Mouse (Mus musculus) hindbrain, postnatal 0 days (tissue): ENCODE results near the gene Serpina9. TPM values are rescaled to one million over a fixed set of nuclear protein-coding genes. Genes with fewer than 3 reads are reported as not detected.

ENCODE experiments used
- ATAC-seq: fragments of 200-750 bp; cut with Nextera tagmentation; 2 replicates; pipeline ENCODE4 v1.8.0; 2017; ENCODE audit warnings: mild to moderate bottlenecking, moderate TSS enrichment, moderate library complexity
- DNase-seq: peaks from one replicate; pipeline ENCODE4 v3.0.0-alpha.2; 2015; ENCODE audit warnings: low spot score
- H3K27ac ChIP-seq: fragments of 300-500 bp; sonication (generic); 2 replicates; pipeline ENCODE4 v1.5.1; 2014; ENCODE audit warnings: mild to moderate bottlenecking
- H3K27me3 ChIP-seq: fragments of 300-500 bp; sonication (generic); 2 replicates; pipeline ENCODE4 v1.6.1; 2014; ENCODE audit warnings: low read length, mixed read lengths; ENCODE audit not compliant: insufficient read depth
- H3K36me3 ChIP-seq: fragments of 300-500 bp; sonication (generic); 2 replicates; pipeline ENCODE4 v1.6.1; 2014; ENCODE audit warnings: low read length, mixed read lengths; ENCODE audit not compliant: insufficient read depth
- H3K4me1 ChIP-seq: fragments of 300-500 bp; sonication (generic); 2 replicates; pipeline ENCODE4 v1.6.1; 2014; ENCODE audit warnings: antibody characterized with exemption, low read length, mixed read lengths; ENCODE audit not compliant: insufficient read depth
- H3K4me2 ChIP-seq: fragments of 300-500 bp; sonication (generic); 2 replicates; pipeline ENCODE4 v1.6.1; 2014; ENCODE audit warnings: low read depth, mild to moderate bottlenecking, low read length, moderate library complexity, mixed read lengths
- H3K4me3 ChIP-seq: fragments of 300-500 bp; sonication (generic); 2 replicates; pipeline ENCODE4 v1.5.1; 2014; ENCODE audit warnings: low read length
- H3K9ac ChIP-seq: fragments of 300-500 bp; sonication (generic); replicated peaks from 2 replicates; pipeline ENCODE4 v1.6.1; 2014; ENCODE audit warnings: mild to moderate bottlenecking, low read length, moderate library complexity, mixed read lengths
- H3K9me3 ChIP-seq: fragments of 300-500 bp; sonication (generic); 2 replicates; pipeline ENCODE4 v1.6.1; 2016; ENCODE audit warnings: low read length, mixed read lengths
- CTCF ChIP-seq: IDR thresholded peaks from 2 replicates; pipeline ENCODE4 v1.5.1; 2016; ENCODE audit warnings: antibody characterized with exemption, control low read depth, low read depth
- WGBS: fragments of 180-500 bp; shearing (Covaris S2); extraction: QIAGEN DNeasy Blood & Tissue Kit; methylation state at CpG from one replicate; pipeline ENCODE4 v1.1.7; 2014; 5-methylcytosine and 5-hydroxymethylcytosine counted together
- polyA plus RNA-seq: library from polyadenylated mRNA; unstranded; fragments of >200 nt; fragmentation: Nextera tagmentation; extraction: Ambion mirVana; gene quantifications from 2 replicates; pipeline ENCODE4 v1.2.1, GENCODE M21; 2015
- total RNA-seq: library from RNA; depleted of rRNA; stranded (reverse); fragments of >200 nt; gene quantifications from 2 replicates; pipeline ENCODE4 v1.2.3, GENCODE M21; 2014

Serpina9 gene
- total and polyA plus RNA-seq, 2 experiments from 2014 or later: 0.43 TPM; not detected in 1

DNA sequence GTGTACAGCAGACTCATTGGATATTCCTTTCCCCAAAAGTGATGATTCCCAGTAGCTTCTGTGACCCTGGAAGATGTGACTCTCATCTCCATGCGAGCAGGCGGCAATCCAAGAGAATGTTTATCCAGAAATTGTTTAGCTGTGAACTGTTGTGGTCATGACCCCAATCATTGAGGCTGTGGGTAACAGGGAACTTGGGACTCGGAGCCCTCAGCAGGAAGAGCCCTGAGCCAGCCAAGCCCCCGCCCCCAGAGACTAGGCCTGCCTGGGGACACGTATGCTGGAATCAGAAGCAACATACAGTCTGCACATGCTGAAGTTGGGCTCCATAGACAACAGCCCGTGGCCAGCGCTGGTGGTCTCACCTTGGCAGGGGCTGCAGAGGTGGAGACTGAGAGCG is 32.2 kb upstream of the Serpina9 start:
- DNase-seq (no peak), ATAC-seq (no peak)
- Histone ChIP-seq H3K4me3 (no peak overlapping the region), H3K4me2 (no peak overlapping the region), H3K9ac (no peak overlapping the region), H3K9me3 (no peaks in the 10 kb centered on the region), H3K36me3 (no peaks in the 10 kb centered on the region), H3K27ac (no peak overlapping the region), H3K27me3 (no peaks in the 10 kb centered on the region), H3K4me1 (no peaks in the 10 kb centered on the region)
- WGBS: 85% methylated on average over 8 of the region's 8 CpGs
- no peak for TF ChIP-seq CTCF

DNA sequence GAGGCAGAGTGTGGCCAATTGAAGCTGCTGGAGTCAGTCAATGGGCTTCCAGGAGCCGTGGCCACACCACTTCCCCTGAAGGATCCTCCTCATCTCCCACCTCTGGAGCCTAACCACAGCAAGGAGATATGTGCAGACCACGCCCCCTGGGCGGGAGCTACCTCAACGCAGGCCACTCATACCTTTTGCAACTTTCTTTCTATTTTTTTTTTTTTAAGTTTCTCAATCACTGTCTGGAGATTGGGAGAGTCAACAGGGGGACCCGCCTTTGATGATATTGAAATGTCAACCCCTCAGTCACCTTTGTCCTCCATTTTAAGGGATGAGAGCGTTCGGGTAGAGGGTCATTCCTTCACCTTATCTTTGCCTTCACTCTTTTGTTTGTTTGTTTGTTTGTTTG is 30.8 kb upstream of the Serpina9 start, which contains the start of gene Serpina12:
Gene Serpina12 (minus strand): TSS at position 101 of the 400 bp plus-strand sequence.
- H3K36me3 ChIP-seq: no peaks in the 10 kb centered on the region
- H3K4me1 ChIP-seq: no peaks in the 10 kb centered on the region
- WGBS: 91% methylated on average over 7 of the region's 7 CpGs
- H3K27me3 ChIP-seq: no peaks in the 10 kb centered on the region
- TF ChIP-seq CTCF: no peak
- H3K4me3 ChIP-seq: no peak within 1 kb of the TSS
- H3K27ac ChIP-seq: no peak within 1 kb of the TSS
- no peak within 1 kb of the TSS for H3K4me2 ChIP-seq
- H3K9me3 ChIP-seq: no peaks in the 10 kb centered on the region
- no peak for ATAC-seq
- DNase-seq: no peak
- no peak within 1 kb of the TSS for H3K9ac ChIP-seq

DNA sequence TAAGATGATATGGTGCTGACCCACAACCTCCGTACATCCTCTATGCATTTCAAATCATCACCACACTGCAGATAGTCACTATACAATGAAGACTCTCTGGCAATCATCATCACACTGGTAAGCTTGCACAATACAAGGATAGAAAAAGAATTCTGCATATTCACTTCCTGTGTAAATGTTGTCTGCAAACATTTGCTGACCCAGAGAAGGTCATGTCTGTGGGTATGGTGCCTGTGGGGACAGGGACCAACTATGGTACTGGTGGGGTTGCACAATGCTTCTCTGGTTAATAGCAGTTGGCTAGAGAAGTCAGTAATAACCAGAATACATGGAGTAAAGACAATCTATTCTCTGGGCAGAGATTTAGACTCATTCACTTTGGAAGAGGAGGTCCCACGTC is 29.2 kb upstream of the Serpina9 start:
- DNase-seq: no peak
- H3K27ac ChIP-seq: no peak overlapping the region
- H3K36me3 ChIP-seq: no peaks in the 10 kb centered on the region
- no peaks in the 10 kb centered on the region for H3K9me3 ChIP-seq
- H3K4me1 ChIP-seq: no peaks in the 10 kb centered on the region
- H3K4me3 ChIP-seq: no peak overlapping the region
- no peak overlapping the region for H3K4me2 ChIP-seq
- H3K27me3 ChIP-seq: no peaks in the 10 kb centered on the region
- TF ChIP-seq CTCF: no peak
- no peak for ATAC-seq
- H3K9ac ChIP-seq: no peak overlapping the region
- WGBS: 87% methylated on average over 2 of the region's 2 CpGs

- 49% methylated on average over 6 of the region's 6 CpGs for WGBS
- DNase-seq: no peak
- Histone ChIP-seq H3K36me3 (no peaks in the 10 kb centered on the region), H3K4me2 (no peak overlapping the region), H3K9me3 (no peaks in the 10 kb centered on the region), H3K27me3 (no peaks in the 10 kb centered on the region), H3K27ac (no peak overlapping the region), H3K9ac (no peak overlapping the region), H3K4me3 (no peak overlapping the region), H3K4me1 (no peaks in the 10 kb centered on the region)
- ATAC-seq: peak; percentile 45; the same call in 1 of the 2 replicates
- TF ChIP-seq CTCF: no peak
Observed at GRCm38 (mm10) chr12:104041401-104041800, 27.8 kb upstream of the Serpina9 start.

DNA sequence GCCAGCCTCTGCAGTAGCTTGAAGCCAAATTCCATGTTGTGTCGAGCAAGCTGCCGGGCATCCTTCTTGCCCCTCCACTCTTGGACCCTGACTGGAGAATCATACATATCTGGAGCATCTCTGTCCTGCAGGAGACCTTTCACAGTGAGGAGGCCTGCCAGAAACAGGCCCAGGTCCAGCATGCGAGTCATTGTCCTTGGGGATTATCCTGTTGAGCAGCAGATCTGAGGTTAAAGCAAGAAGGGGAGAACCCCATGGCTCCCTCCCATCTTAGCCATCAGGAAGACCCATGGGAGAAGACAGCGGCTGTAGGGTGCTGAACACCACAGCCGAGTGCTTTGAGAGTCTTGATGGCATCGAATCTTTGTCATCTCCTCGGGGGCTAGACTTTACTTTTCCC is 24.6 kb upstream of the Serpina9 start:
- no peak for ATAC-seq
- TF ChIP-seq CTCF: no peak
- no peak overlapping the region for H3K9ac ChIP-seq
- H3K27me3 ChIP-seq: no peaks in the 10 kb centered on the region
- no peak overlapping the region for H3K27ac ChIP-seq
- no peaks in the 10 kb centered on the region for H3K4me1 ChIP-seq
- H3K4me2 ChIP-seq: no peak overlapping the region
- WGBS: 93% methylated on average over 7 of the region's 7 CpGs
- no peak for DNase-seq
- H3K4me3 ChIP-seq: no peak overlapping the region
- no peaks in the 10 kb centered on the region for H3K9me3 ChIP-seq
- no peaks in the 10 kb centered on the region for H3K36me3 ChIP-seq

GRCm38 (mm10) chr12:104033752-104034151 is 20.2 kb upstream of the Serpina9 start:
- Histone ChIP-seq H3K4me3 (no peak overlapping the region), H3K9ac (no peak overlapping the region), H3K9me3 (no peaks in the 10 kb centered on the region), H3K4me2 (no peak overlapping the region), H3K27me3 (no peaks in the 10 kb centered on the region), H3K27ac (no peak overlapping the region), H3K4me1 (no peaks in the 10 kb centered on the region), H3K36me3 (no peaks in the 10 kb centered on the region)
- no peak for DNase-seq
- ATAC-seq: no peak
- no peak for TF ChIP-seq CTCF
- 60% methylated on average over 1 of the region's 1 CpGs for WGBS

DNA sequence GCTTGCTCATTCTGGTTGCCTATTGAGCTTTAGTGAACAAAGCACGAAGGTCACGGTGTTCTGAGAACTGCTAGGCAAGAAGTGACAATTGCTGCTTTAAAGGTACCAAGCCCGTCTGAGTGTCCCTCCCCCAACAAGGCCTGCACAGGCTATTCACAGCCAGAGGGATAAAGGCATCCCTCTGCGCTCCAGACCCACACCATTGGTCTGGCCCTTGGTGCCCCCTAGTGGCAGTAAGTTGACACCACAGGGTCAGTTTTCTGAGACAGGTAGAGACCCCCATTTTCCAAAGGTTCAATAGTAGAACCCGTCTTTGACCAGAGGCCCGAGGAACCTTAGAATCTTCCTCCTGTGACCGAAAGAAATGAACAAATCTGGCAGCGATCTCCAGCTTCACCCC is 16.4 kb upstream of the Serpina9 start:
- Histone ChIP-seq H3K4me2 (no peak overlapping the region), H3K9me3 (no peaks in the 10 kb centered on the region), H3K4me1 (no peaks in the 10 kb centered on the region), H3K27me3 (no peaks in the 10 kb centered on the region), H3K36me3 (no peaks in the 10 kb centered on the region), H3K27ac (no peak overlapping the region), H3K4me3 (no peak overlapping the region), H3K9ac (no peak overlapping the region)
- DNase-seq: peak; percentile 39
- peak; percentile 67 for TF ChIP-seq CTCF
- ATAC-seq: 0 out of 2 replicates have a peak, but pooled peaks have one; percentile 27
- WGBS: 47% methylated on average over 8 of the region's 8 CpGs
